Mouse (Mus musculus) heart, adult 2 months (tissue): ENCODE measurements around the gene Tnfaip8l2.

Experiments
- CTCF ChIP-seq: fragments of 200-600 bp; IDR thresholded peaks from 2 replicates; pipeline ENCODE4 v1.8.1; 2022; ENCODE audit warnings: antibody characterized with exemption, mild to moderate bottlenecking, moderate library complexity
- POLR2A ChIP-seq: fragments of 200-500 bp; IDR thresholded peaks from 2 replicates; pipeline ENCODE4 v1.6.1; 2011; ENCODE audit warnings: mild to moderate bottlenecking, low read depth, low read length, control low read depth; ENCODE audit not compliant: insufficient read depth

- TF ChIP-seq CTCF (no peak; the same call in 1 of the 2 replicates), POLR2A (no peak)
These were observed 31.9 kb upstream of the Tnfaip8l2 start for GRCm38 (mm10) chr3:95174011-95174592.
